Mouse (Mus musculus) T-helper 2 cell (primary cell): ENCODE results near the gene Car4.

ENCODE experiments used
- in situ Hi-C: fragments of 300-600 bp; cut with MboI, MseI; formaldehyde crosslinking; loops from one replicate; pipeline ENCODE4 v1.15.1; 2025; ENCODE audit warnings: high pct_unique_total_duplicates

The Car4 gene

DNA sequence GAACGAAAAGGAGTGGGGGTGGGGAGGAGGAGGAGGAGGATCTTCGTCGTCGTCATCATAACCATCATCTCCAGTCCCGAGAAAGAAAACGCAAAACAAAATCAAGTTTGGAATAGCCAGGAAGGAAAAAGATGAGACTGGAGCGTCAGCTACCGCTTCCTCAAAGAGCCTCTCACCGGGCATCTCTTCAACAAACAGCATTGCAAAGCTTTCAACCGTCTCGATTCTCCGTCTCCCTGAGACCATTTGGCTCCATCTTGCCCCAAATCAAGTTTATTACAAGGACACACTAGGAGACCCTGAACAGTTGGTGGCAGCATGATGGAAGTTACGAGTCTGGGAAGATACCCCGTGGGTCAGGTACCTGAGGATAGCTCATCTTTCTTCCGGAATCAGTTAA, 415 bp upstream of the Car4 start:
- in situ Hi-C loops: no loop called here

DNA sequence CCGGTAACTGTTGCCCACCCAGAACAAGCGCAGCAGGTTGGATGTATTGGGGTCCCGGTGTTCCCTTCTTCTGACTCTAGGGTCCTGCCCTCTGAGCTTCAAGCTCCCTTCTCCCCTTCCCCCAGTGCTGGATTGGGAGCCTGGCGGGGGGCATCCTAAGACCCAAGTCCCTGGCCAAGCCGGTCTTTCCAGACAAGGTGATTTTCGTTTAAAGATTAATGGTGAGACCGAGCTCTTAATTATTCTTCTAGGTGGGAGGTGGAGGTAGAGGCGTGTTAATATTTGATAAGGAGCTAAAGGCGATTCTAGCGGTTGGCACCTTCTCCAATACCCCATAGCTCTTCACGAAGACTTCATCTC, 665 bp downstream of the Car4 start:
- in situ Hi-C loops: no loop called here

DNA sequence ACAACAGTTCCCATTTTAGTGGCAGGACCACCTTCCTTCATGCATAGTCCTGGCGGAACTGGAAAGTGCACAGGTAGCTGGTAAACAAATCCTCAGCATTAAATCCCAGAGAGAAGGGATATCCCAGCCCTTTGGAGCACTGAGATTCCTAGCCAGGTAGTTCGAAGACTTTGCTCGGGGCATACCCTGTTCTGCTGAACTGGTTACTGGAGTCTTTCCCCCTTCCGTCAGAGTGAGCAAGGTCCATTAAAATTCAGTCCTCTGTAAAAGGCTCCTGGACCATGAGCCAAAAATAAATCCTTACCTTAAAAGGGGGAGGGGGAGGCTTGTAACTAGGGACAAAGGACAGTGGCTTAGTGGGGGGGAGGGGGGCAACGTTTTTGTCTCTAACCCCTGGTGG, 1.6 kb downstream of the Car4 start:
- in situ Hi-C loops: no loop called here

DNA sequence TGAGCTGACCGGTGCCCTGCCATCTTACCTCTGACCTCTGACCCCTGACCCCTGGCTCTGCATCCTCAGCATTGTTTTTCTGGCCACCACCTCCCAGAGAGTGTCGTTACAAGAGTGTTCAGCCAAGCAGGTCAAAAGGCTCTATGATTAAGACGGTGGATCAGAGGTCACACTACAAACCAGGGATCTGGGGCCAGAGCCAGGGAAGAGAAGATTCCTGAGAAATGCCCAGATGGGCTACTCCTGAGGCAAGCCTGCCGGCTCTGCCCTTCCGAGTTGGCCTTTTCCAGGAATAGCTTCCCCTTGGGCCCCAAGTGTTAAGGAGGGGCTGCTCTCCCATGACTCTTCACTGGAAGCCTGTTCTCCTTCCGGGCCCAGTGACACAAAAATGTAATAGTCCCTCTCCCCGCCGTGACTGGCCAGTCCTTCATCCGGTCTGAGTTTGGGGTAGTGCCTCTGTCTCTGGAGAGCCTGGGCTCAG, 2.2 kb downstream of the Car4 start:
- in situ Hi-C loops: no loop called here

DNA sequence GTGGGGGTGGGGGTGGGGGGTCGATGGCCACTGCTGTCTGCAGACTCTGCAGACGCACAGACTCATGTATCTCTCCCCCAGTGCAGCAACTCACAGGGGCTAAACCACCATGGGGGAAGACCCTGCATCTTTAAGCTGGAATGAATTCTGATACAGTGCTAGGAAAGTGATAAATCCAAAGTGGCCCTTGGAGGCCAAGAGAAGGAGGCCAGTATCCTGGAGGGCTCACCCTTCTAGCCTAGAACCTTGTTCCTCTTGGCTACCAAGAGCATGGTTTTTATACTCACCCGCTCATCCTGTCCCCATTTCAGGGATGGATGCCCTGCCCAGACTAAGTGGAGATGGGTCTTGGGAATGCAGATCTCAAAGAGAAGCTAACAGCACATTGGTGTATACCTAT, 2.7 kb downstream of the Car4 start:
- in situ Hi-C loops: no loop called here

DNA sequence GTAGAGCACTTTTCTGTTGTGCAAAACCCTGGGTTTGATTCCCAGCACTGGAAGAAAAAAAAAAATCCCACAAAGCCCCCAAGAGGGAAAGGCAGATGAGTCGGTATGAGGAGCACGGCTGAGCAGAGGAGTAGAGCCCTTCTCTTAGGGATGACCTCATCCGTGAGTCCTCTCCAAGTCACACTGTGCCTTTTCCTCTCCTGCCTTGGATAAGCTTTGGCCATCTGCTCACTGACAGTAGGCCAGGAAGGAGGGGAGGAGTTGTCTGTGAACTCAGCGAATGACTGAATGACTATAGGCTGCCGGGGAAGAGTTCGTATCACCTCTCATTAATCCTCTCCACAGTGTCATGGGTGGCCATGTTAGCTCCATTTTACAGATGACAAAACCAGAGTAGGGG, 3.2 kb downstream of the Car4 start:
- in situ Hi-C loops: no loop called here

DNA sequence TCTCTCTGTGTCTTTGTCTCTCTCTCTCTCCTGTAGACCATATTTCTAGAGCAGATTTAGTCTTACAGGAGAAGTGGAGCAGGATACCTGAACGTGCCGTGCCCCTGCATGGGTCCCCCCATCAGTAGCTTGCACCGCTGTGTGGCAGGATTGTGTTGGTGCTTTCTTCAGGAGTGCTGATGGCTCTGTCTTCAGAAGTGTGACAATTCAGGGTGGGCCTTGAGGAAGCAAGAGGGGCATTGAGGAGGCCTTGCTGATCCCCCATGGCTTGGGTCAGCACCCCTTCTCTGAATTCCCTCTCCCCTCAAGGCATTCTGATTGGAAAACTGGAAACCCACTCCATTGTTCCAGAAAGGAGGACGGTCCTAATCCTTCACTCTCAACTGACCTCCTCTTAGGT, 4.0 kb downstream of the Car4 start:
- in situ Hi-C loops: no loop called here

DNA sequence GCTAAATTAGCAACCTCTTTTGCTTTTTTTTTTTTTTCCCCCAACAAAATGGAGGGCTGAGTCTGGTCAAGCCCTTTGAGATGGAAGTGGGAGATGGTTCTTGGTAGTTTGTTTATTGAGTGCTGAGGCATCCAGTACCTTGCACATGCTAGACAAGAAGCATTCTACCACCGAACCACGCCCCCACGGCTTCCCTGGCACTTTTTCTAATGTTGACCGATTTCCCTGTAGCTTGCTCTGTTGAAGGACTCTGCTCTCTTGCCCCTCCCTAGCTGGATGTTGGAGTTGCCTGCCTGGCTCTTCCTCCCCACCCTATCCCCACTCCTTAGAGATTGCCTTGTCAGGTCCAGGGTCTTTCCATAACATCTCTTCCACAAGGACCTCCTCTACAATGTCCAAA, 5.0 kb downstream of the Car4 start:
- in situ Hi-C loops: no loop called here

DNA sequence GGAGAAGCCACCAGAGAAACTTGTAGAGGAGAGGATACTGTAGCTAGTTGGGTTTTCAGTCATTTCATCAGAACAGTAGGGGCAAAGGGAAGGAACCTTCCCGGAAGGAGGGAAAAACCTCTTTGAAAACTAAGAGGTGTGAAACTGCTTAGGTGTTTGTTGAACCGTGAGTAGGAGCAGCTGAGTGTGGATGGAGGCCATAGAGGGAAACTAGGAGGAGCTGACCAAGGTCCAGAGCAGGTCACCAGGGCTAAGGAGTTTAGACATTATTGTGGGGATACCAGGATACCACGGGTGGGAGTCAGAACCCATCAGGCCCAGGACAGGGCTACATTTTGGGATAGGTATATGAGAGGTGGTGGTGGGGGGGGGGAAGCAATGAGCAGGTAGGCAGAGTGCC, 6.0 kb downstream of the Car4 start:
- in situ Hi-C loops: no loop called here

DNA sequence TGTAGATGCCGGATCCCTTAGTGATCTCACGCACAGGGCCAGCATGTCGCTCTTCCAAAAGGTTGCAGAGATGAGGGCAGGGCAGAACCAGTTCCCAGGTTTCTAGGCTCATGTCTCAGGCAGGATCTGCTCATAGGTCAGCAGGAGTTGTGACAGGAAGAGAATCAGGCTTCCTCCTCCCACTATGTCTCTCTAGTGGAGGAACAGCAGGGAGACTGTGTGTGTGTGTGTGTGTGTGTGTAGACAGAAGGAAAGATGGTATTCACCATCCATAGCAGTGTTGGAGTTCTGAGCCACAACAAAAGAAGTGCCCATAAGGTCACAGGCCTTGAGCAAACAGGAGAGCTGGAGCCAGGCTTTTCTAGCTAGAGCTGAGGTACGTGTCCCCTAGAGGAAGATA, 9.1 kb downstream of the Car4 start:
- in situ Hi-C loops: no loop called here

DNA sequence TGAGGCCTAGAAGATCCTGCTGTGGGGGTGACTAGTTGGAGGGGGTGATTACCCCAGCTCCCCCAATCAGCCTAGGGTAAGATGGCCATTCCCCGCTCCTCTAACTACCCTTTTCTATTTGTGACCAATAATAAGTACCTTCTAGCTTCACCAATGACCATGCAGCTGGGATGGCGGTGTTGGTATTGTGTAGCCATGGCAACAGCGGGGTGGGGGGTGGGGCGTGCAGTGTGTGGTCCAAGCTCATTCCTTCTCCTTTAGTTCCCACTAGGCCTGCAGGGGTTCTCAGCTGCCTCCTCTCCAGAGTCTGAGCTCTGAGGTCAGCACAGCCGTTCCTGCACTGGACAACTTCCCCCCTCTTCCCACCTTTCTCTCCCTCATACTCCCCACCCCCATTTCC, 9.5 kb downstream of the Car4 start:
- in situ Hi-C loops: no loop called here

DNA sequence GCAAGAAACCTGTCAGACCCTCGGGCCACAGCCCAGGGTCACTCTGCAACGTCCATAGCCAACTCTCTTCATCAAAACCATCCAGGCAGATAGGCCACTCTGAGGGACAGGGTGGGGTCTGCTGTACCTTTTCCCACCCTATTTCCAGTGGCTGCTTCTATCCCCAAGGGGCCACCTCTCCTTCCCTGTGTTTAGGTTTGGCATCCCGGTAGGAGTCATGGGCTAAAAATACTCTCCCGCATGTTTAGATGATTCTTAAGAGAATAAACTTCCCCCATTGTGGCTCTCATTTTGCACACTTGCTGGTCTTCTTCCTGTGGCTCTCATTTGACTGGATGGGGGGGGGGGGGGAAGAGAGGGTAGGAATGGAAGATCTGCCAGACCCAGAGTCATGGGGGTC, 10.7 kb downstream of the Car4 start:
- in situ Hi-C loops: no loop called here

DNA sequence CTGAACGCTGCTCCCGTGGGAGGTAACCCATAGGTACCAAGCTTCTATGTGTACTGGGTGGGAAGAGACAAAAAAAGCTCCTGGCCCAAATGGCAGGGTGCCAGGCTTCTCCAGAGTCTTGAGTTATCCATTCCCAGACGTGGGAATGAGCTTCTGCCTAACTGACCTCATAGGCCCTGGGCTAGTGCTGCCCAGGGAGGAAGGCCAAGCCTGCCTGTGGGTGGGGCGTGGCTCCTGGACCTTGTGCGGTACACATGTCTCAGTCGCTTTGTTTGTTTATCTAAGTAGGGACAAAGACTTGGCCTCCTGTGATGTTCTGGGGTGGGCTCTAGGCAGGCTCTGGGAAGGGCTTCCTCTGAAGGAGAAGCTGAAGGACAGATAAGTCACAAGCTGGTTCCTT, 11.2 kb downstream of the Car4 start:
- in situ Hi-C loops: no loop called here

DNA sequence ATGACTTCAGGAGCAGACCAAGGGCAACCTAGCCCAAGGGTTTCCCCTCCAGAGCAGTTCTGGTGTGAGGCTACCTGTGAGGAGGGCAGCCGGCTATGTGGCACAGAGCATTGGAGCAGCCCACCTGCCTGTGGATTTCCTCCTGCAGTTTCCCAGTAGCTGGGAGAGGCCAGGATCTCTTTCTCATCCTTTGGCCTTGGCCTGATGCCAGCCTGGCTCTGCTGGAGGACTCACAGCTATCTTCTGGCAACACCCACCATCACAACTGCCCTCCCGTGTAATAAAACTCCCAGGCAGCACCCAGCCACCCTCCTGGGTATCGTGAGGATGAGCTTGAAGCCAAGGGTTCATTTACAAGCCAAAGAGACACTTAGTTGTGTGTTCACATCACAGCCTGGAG, 14.5 kb downstream of the Car4 start:
- in situ Hi-C loops: no loop called here

DNA sequence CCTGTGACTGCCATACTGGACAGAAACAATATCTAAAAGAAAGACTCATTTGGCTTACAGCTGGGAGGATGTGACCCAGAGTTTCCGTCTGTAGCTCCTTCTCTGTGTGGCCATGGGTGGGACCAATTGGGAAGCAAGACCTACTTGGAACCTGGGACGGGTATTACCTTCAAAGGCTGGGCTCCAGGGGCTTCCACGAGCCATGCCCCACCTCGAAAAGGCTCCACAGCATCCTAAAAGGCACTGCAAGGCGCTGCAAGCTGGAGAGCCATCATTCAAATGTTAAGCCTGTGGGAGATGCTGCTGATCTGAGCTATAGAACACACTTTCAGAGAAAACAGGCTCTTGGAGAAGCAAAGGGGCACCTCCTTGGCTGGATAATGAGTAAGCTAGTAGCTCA, 16.1 kb downstream of the Car4 start:
- in situ Hi-C loops: no loop called here

DNA sequence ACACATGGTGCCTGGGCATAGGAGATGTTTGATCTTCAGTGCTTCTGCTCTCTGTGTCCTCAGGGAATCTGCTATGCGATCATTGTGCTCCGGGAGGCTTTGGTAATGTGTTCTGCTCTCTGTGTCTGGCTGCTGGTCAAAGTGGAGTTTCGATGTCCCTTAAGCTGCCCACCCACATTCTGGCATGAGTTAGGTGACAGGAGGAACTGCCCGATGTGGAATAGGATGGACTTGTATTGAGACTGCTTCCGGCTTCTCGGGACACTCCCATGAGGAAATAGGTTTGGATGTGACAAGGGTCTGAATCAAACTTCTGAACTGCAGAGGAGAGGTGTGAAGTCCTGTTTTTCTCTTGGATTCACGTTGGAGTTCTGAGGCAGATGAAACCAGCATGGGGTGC, 17.0 kb downstream of the Car4 start:
- in situ Hi-C loops: no loop called here

DNA sequence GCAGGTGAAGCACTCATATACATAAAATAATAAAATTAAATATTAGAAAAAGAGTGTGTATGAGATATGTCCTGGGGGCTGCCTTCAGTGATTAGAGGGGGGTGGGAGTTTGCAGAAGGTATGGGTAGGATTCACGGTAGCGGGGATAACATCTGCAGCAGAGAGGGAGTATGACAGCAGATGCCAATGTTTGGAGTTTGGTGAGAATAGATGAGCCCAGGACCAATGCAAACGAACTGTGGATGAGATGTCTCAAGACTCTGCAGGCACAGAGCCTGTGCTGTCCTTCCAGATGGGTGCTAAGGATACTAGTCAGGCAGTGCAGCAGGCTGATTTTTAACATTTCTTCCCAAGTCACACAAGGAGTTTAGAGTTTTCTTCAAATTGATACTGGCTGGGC, 19.1 kb downstream of the Car4 start:
- in situ Hi-C loops: no loop called here

DNA sequence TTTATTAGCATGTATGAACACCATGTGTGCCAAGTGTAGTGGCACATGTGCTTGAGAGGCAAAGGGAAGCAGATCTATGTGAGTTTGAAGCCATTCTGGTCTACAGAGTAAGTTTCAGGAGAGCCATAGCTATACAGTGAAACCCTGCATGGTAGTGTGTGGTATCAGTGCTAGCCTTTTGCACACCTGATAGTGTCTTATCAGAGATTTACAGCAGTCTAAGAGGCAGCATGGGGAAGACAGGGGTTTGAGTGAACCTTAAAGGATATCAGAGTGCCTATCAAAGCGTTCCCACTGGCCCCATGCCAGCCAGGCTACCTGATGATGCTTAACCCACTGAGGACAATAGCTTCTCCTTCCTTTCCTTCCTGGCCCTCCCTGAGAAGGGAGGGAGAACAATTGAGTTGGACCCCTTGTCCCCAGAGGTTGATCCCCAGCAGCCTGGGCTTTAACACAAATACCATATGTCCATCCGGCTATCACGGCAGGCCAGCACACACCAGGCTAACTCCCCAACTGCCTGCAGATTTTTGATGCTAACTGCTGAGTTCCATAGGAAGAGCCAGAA, 19.9 kb downstream of the Car4 start:
- in situ Hi-C loops: no loop called here

DNA sequence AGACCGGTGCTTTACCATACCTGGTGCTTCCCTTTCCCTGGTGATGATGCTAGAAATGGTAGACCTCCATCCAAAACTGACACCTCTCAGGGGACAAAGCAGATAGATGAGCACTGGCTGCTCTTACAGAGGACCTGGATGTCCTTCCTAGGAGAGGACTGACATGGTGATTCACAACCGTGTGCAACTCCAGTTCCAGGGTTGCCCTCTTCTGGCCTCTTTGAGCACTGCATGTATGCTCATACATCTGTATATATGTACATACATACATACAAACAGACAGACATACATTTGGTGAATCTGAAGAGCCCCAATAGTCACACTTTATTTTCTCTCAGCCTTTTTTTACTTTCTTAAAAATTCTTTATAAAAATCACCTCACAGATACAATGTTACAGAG, 20.5 kb downstream of the Car4 start:
- in situ Hi-C loops: no loop called here

DNA sequence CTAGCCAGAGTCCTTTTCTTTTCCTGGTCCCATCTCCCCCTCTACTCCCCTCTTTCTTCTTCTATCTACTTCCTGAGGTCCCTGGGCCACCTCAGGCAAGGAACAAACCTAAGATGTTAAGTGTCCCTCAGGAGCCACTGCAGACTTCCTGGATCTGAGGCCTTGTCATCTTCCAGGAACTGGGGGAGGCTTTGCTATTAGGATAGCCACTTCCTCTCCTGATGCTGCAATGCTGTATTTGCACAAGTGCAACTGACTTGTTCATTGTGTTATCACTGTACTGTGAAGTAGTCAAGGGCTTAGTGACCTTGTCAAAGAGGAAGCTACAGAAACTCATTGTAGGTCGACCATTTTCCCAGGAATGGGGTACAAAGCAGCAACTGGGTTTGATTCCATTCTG, 21.8 kb downstream of the Car4 start:
- in situ Hi-C loops: no loop called here

DNA sequence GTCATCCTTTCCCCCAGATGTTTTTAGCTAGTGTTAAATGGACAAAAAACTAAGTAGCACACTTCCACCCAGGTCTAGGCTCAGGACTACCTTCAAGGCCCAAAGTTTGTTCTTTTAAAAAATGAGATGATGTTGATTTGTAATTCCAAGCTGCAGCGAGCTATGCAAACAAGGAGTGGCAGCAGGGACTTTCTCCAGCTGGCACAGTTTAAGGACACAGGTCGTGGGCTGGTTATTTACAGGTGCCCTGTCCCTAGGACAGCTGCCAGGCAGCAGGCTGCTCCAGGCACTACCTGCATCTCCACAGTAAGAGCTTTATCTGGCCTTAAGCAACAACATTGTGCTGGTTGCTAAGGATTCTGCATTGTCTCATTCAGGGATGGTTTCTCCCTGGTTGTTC, 23.1 kb downstream of the Car4 start:
- in situ Hi-C loops: loop anchor here (5.0 kb wide), 1 partner anchor 58 kb away; no protein-coding TSS in a partner anchor

DNA sequence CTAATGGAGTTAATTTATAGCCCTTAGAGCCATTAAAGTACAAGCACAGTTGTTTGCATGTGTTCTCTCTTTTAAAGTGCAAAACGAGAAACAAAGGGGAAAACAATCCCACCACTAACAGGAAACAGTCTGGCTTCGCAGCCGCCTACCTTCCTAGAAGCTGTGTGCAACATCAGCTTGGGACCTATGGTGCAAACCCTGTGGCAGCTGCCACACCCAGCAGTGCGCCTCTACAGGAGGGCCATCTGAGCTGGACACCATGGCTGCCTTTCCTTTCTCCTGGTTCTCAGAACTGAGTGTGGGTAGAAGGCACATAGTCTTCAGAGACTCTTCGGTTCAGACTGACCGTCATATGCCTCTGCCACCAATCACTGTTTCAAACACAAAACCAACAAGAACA, 27.8 kb downstream of the Car4 start:
- in situ Hi-C loops: no loop called here

DNA sequence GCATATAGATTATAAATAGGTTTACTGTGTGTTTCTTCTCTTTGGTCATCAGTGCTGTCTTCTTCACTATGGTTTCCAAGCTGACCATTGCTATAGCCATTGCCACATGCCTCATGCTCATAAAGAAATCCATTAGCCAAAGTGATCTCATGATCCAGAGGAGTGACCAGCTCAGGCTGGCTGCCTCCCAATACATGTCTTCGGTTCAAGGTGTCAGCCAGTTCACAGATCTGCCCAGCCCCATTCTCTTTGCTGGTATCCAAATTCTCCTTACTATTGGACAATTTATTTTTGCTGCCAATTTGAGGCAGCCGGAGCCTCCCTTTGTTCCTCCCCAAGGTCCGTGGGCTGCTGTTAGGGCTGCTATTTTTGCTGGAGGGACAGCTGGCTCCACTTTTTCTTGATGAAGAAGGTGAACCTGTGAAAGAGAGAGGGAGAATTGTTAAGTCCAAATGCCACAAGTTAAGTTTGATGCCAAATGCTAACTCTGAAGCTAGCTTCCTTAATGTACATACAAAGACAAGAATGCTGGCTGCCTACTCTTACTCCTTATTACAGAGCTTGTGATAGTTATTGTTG, 30.8 kb downstream of the Car4 start:
- in situ Hi-C loops: no loop called here

DNA sequence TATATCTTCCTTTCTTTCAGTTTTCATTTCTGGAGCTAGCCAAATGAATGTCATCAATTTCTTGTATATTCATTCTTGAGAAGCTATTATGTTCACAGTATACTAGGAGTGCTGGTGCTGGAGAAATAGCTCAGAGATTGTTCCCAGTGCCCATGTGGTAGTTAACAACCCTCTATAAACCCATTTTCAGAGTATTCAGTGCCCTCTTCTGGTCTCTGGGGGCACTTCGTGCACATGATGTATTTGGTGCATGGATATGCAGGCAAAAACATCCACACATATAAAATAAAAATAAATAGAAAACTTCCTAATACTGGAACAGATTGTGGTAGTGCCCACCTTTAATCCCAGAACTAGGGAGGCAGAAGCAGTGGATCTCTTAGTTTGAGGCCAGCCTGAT, 35.4 kb downstream of the Car4 start:
- in situ Hi-C loops: no loop called here
